Mouse (Mus musculus): ENCODE results near the gene Ccdc117. TPM values are rescaled to one million over a fixed set of nuclear protein-coding genes. Genes with fewer than 3 reads are reported as not detected.
A peak's percentile ranks its signal among the peaks of the same experiment; 100 is the strongest.

The Ccdc117 gene
- polyA plus RNA-seq, 1 experiment from 2014 or later = 27.4 TPM

DNA sequence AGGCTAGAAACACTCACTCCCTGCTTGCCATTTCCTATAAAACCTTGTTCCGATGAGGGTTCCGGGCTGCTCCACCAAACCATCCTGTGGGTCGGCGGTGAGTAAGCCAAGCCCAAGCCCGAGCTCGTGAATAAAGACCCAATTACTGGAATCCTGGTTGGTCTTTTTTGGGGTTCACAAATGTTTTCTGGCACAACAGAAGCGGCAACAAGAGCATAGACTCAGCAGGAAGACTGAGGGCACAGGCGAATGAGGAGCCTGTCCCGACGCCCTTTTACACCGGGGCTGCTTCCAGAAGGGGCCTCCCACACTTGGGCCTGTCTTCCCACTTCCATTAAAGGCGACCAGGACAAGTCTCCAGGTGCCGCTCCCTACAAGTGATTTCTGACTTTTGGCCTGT is 59.4 kb downstream of the Ccdc117 start:
- no peak overlapping the region for H3K4me3 ChIP-seq (ENCODE audit: low read depth, low read length)
- no peak overlapping the region for H3K4me2 ChIP-seq
- H3K9ac ChIP-seq (ENCODE audit: low read length) = no peak overlapping the region
- 88% methylated on average over 13 of the region's 13 CpGs for WGBS
- no peak for ATAC-seq (ENCODE audit: low FRiP score)
- no peaks in the 10 kb centered on the region for H3K4me1 ChIP-seq (ENCODE audit: control insufficient read depth, insufficient read depth, low read length)
- no peaks in the 10 kb centered on the region for H3K9me3 ChIP-seq (ENCODE audit: control insufficient read depth, low read length)
- no peaks in the 10 kb centered on the region for H3K27me3 ChIP-seq (ENCODE audit: control insufficient read depth, insufficient read depth, low read length)
- no peaks in the 10 kb centered on the region for H3K36me3 ChIP-seq (ENCODE audit: control insufficient read depth, insufficient read depth, low read length)
- H3K27ac ChIP-seq (ENCODE audit: low read depth, low read length) = no peak overlapping the region
- peak; percentile 66 for DNase-seq (ENCODE audit: low spot score, missing footprints)

Other genes starting within 250 kb of the Ccdc117 start
- gene Znrf3, start 97.3 kb downstream of the Ccdc117 start, polyA plus RNA-seq (2014; fragmentation: Nextera tagmentation; extraction: Ambion mirVana) = 10.4 and 10.8 TPM in 2 replicates
- gene Xbp1, start 21.5 kb downstream of the Ccdc117 start, polyA plus RNA-seq (2014; fragmentation: Nextera tagmentation; extraction: Ambion mirVana) = 126 and 133 TPM in 2 replicates
- gene Ankrd36, start 27.5 kb upstream of the Ccdc117 start, polyA plus RNA-seq (2014; fragmentation: Nextera tagmentation; extraction: Ambion mirVana) = not detected in 2 replicates
- gene Mrps24, start 173.5 kb upstream of the Ccdc117 start, polyA plus RNA-seq (2014; fragmentation: Nextera tagmentation; extraction: Ambion mirVana) = 161 and 164 TPM in 2 replicates
- gene Urgcp, start 220.2 kb upstream of the Ccdc117 start, polyA plus RNA-seq (2014; fragmentation: Nextera tagmentation; extraction: Ambion mirVana) = 9.9 and 11.7 TPM in 2 replicates
- gene Dbnl, start 246.3 kb upstream of the Ccdc117 start, polyA plus RNA-seq (2014; fragmentation: Nextera tagmentation; extraction: Ambion mirVana) = 136 and 144 TPM in 2 replicates